Mouse (Mus musculus) MEL (cell line): ENCODE measurements around the gene Pgc. TPM values are rescaled to one million over a fixed set of nuclear protein-coding genes. Genes with fewer than 3 reads are reported as not detected.

Source experiments
- DNase-seq: peaks from one replicate; pipeline ENCODE4 v3.0.0; 2011; ENCODE audit warnings: low read depth, low spot score
- H3K27ac ChIP-seq: 2 replicates; pipeline ENCODE4 v1.5.1; 2012; ENCODE audit warnings: low read depth, mild to moderate bottlenecking, control low read depth, low read length, moderate library complexity; ENCODE audit not compliant: control insufficient read depth
- H3K27me3 ChIP-seq, 2 experiments: fragments of 150-350 bp in 1 of 2; sonication (generic) in 1 of 2; 2 replicates each; pipeline ENCODE4 v1.6.1; 2012; ENCODE audit warnings: low read length in 2 of 2, mild to moderate bottlenecking in 2 of 2, improper control_type of control experiment in 1 of 2, moderate library complexity in 1 of 2; ENCODE audit not compliant: insufficient read depth in 2 of 2, control insufficient read depth in 1 of 2
- H3K36me3 ChIP-seq, 2 experiments: 2 replicates each; pipeline ENCODE4 v1.6.1; 2012 to 2014; ENCODE audit warnings: low read length in 2 of 2, improper control_type of control experiment in 1 of 2, inconsistent platforms in 1 of 2, mild to moderate bottlenecking in 1 of 2; ENCODE audit not compliant: insufficient read depth in 2 of 2, control insufficient read depth in 1 of 2
- H3K4me1 ChIP-seq, 2 experiments: fragments of 150-350 bp in 1 of 2; sonication (generic) in 1 of 2; 2 replicates each; pipeline ENCODE4 v1.6.1; 2012; ENCODE audit warnings: low read length in 2 of 2, improper control_type of control experiment in 1 of 2, mild to moderate bottlenecking in 1 of 2; ENCODE audit not compliant: insufficient read depth in 2 of 2, control insufficient read depth in 1 of 2
- H3K4me3 ChIP-seq, 2 experiments: fragments of 150-350 bp in 1 of 2; sonication (generic) in 1 of 2; 2 replicates each; pipeline ENCODE4 v1.5.1; 2012; ENCODE audit warnings: low read depth in 2 of 2, low read length in 2 of 2, mild to moderate bottlenecking in 2 of 2, moderate library complexity in 2 of 2, control low read depth in 1 of 2, improper control_type of control experiment in 1 of 2; ENCODE audit not compliant: control insufficient read depth in 1 of 2, insufficient read depth in 1 of 2
- H3K79me2 ChIP-seq: 2 replicates; pipeline ENCODE4 v1.6.1; 2012; ENCODE audit warnings: mild to moderate bottlenecking, low read length, moderate library complexity; ENCODE audit not compliant: control insufficient read depth, poor library complexity, insufficient read depth
- H3K9ac ChIP-seq: 2 replicates; pipeline ENCODE4 v1.6.1; 2012; ENCODE audit warnings: low read depth, mild to moderate bottlenecking, control low read depth, low read length, moderate library complexity; ENCODE audit not compliant: control insufficient read depth, poor library complexity, severe bottlenecking
- H3K9me3 ChIP-seq: fragments of 150-350 bp; sonication (generic); replicated peaks from 2 replicates; pipeline ENCODE4 v1.6.1; 2012; ENCODE audit warnings: mild to moderate bottlenecking, low read length, improper control_type of control experiment, moderate library complexity; ENCODE audit not compliant: insufficient read depth
- BHLHE40 ChIP-seq: IDR thresholded peaks from 2 replicates; pipeline ENCODE4 v1.6.1; 2012; ENCODE audit warnings: low read depth, mild to moderate bottlenecking, inconsistent platforms, low read length, improper control_type of control experiment, borderline replicate concordance
- CHD1 ChIP-seq: IDR thresholded peaks from 2 replicates; pipeline ENCODE4 v1.6.1; 2012; ENCODE audit warnings: low read depth, mild to moderate bottlenecking, inconsistent platforms, low read length, improper control_type of control experiment
- CHD2 ChIP-seq: IDR thresholded peaks from 2 replicates; pipeline ENCODE4 v1.6.1; 2011; ENCODE audit warnings: low read length, improper control_type of control experiment
- CTCF ChIP-seq, 3 experiments: IDR thresholded peaks in 2 of 3; conservative IDR thresholded peaks in 1 of 3; 2 replicates each; pipeline ENCODE4 v1.5.1; 2011 to 2012; ENCODE audit warnings: low read length in 3 of 3, low read depth in 2 of 3, mild to moderate bottlenecking in 2 of 3, improper control_type of control experiment in 1 of 3, inconsistent platforms in 1 of 3, mixed read lengths in 1 of 3, moderate library complexity in 1 of 3; ENCODE audit not compliant: control insufficient read depth in 1 of 3, insufficient read depth in 1 of 3, poor library complexity in 1 of 3, severe bottlenecking in 1 of 3
- ELF1 ChIP-seq: IDR thresholded peaks from 2 replicates; pipeline ENCODE4 v1.6.1; 2014; ENCODE audit warnings: low read depth, mild to moderate bottlenecking, inconsistent platforms, low read length, improper control_type of control experiment, moderate library complexity
- EP300 ChIP-seq, 2 experiments: IDR thresholded peaks; 2 replicates each; pipeline ENCODE4 v1.6.1; 2011; ENCODE audit warnings: improper control_type of control experiment in 2 of 2, low read length in 2 of 2, low read depth in 1 of 2, mild to moderate bottlenecking in 1 of 2
- GABPA ChIP-seq: IDR thresholded peaks from 2 replicates; pipeline ENCODE4 v1.6.1; 2012; ENCODE audit warnings: low read depth, mild to moderate bottlenecking, inconsistent platforms, low read length, improper control_type of control experiment, moderate library complexity
- GATA1 ChIP-seq: IDR thresholded peaks from 2 replicates; pipeline ENCODE4 v1.6.1; 2011; ENCODE audit warnings: low read depth, low read length, improper control_type of control experiment
- JUND ChIP-seq: IDR thresholded peaks from 2 replicates; pipeline ENCODE4 v1.6.1; 2011; ENCODE audit warnings: low read depth, mild to moderate bottlenecking, improper control_type of control experiment, low read length
- KAT2A ChIP-seq: conservative IDR thresholded peaks from 2 replicates; pipeline ENCODE4 v1.6.1; 2012; ENCODE audit warnings: low read depth, low read length, improper control_type of control experiment, inconsistent platforms
- MAFK ChIP-seq: IDR thresholded peaks from 2 replicates; pipeline ENCODE4 v1.6.1; 2011; ENCODE audit warnings: low read depth, mild to moderate bottlenecking, low read length, improper control_type of control experiment, borderline replicate concordance
- MAX ChIP-seq: IDR thresholded peaks from 2 replicates; pipeline ENCODE4 v1.6.1; 2011; ENCODE audit warnings: low read length, improper control_type of control experiment
- MXI1 ChIP-seq: IDR thresholded peaks from 2 replicates; pipeline ENCODE4 v1.6.1; 2011; ENCODE audit warnings: mild to moderate bottlenecking, low read depth, low read length, improper control_type of control experiment
- MYB ChIP-seq: IDR thresholded peaks from 2 replicates; pipeline ENCODE4 v1.6.1; 2011; ENCODE audit warnings: mild to moderate bottlenecking, low read depth, low read length, improper control_type of control experiment
- MYC ChIP-seq: IDR thresholded peaks from 2 replicates; pipeline ENCODE4 v1.6.1; 2011; ENCODE audit warnings: low read depth, mild to moderate bottlenecking, low read length, improper control_type of control experiment, moderate library complexity
- NELFE ChIP-seq: IDR thresholded peaks from 2 replicates; pipeline ENCODE4 v1.6.1; 2011; ENCODE audit warnings: low read depth, low read length, improper control_type of control experiment
- NRF1 ChIP-seq: IDR thresholded peaks from 2 replicates; pipeline ENCODE4 v1.6.1; 2014; ENCODE audit warnings: low read depth, mild to moderate bottlenecking, inconsistent platforms, low read length, improper control_type of control experiment, moderate library complexity; ENCODE audit not compliant: poor library complexity, insufficient read depth, severe bottlenecking
- POLR2A ChIP-seq, 2 experiments: IDR thresholded peaks; 2 replicates each; pipeline ENCODE4 v1.6.1; 2011 to 2012; ENCODE audit warnings: low read length in 2 of 2, mild to moderate bottlenecking in 2 of 2, control low read depth in 1 of 2, improper control_type of control experiment in 1 of 2, low read depth in 1 of 2, moderate library complexity in 1 of 2; ENCODE audit not compliant: control insufficient read depth in 1 of 2, insufficient read depth in 1 of 2, poor library complexity in 1 of 2
- POLR2AphosphoS5 ChIP-seq: IDR thresholded peaks from 2 replicates; pipeline ENCODE4 v1.6.1; 2012; ENCODE audit warnings: low read depth, borderline replicate concordance, mild to moderate bottlenecking, inconsistent platforms, low read length, moderate library complexity, mixed read lengths
- RCOR1 ChIP-seq: IDR thresholded peaks from 2 replicates; pipeline ENCODE4 v1.6.1; 2012; ENCODE audit warnings: low read depth, mild to moderate bottlenecking, inconsistent platforms, low read length, improper control_type of control experiment
- SMC3 ChIP-seq: IDR thresholded peaks from 2 replicates; pipeline ENCODE4 v1.6.1; 2011; ENCODE audit warnings: low read depth, low read length, improper control_type of control experiment
- UBTF ChIP-seq: IDR thresholded peaks from 2 replicates; pipeline ENCODE4 v1.6.1; 2012; ENCODE audit warnings: low read depth, mild to moderate bottlenecking, inconsistent platforms, low read length, improper control_type of control experiment, moderate library complexity, borderline replicate concordance; ENCODE audit not compliant: insufficient read depth
- USF1 ChIP-seq: IDR thresholded peaks from 2 replicates; pipeline ENCODE4 v1.6.1; 2014; ENCODE audit warnings: low read depth, mild to moderate bottlenecking, inconsistent platforms, low read length, improper control_type of control experiment, moderate library complexity
- ZKSCAN1 ChIP-seq: IDR thresholded peaks from 2 replicates; pipeline ENCODE4 v1.6.1; 2012; ENCODE audit warnings: low read depth, mild to moderate bottlenecking, inconsistent platforms, low read length, improper control_type of control experiment, moderate library complexity
- ZNF384 ChIP-seq: IDR thresholded peaks from 2 replicates; pipeline ENCODE4 v1.6.1; 2012; ENCODE audit warnings: low read depth, mild to moderate bottlenecking, inconsistent platforms, low read length, improper control_type of control experiment
- polyA plus RNA-seq, 2 experiments: library from polyadenylated mRNA; stranded (reverse) in 1 of 2; unstranded in 1 of 2; fragments of >175 nt in 1 of 2; fragments of >200 nt in 1 of 2; gene quantifications; 2 replicates each; pipeline versions ENCODE4 v1.2.1 to v1.2.4; 2012; ENCODE audit warnings: low replicate concordance in 2 of 2, low read depth in 1 of 2; ENCODE audit not compliant: insufficient read length in 2 of 2, insufficient read depth in 1 of 2, missing spikeins in 1 of 2
- total RNA-seq: library from RNA; depleted of rRNA; stranded (reverse); fragments of 300-350 nt; gene quantifications from 2 replicates; pipeline ENCODE4 v1.2.3, GENCODE M21; 2012

The Pgc gene
- total and polyA plus RNA-seq, 3 experiments = not detected

- Histone ChIP-seq H3K4me1 (no peaks in the 10 kb centered on the region), H3K9ac (no peak overlapping the region), H3K4me3 (no peak overlapping the region), H3K9me3 (no peaks in the 10 kb centered on the region), H3K27ac (no peak overlapping the region), H3K79me2 (no peaks in the 10 kb centered on the region), H3K36me3 (no peaks in the 10 kb centered on the region), H3K27me3 (no peaks in the 10 kb centered on the region)
- no peak for DNase-seq
- TF ChIP-seq ZNF384 (no peak), POLR2AphosphoS5 (no peak), USF1 (no peak), NELFE (no peak), UBTF (no peak), MAX (no peak), CHD1 (no peak), BHLHE40 (no peak), CHD2 (no peak), GATA1 (no peak), MXI1 (no peak), NRF1 (no peak), POLR2A (IDR thresholded peaks at IDR 0.05; ENCODE audit: control insufficient read depth in 1 of 2, insufficient read depth in 1 of 2, low read depth in 1 of 2, low read length in 2 of 2, poor library complexity in 1 of 2) (no peak), ZKSCAN1 (no peak), GABPA (no peak), KAT2A (no peak), ELF1 (no peak), JUND (no peak), CTCF (IDR thresholded peaks at IDR 0.05 in 2 of 3, conservative IDR thresholded peaks at IDR 0.05 in 1 of 3; ENCODE audit: control insufficient read depth in 1 of 3, insufficient read depth in 1 of 3, low read depth in 2 of 3, low read length in 3 of 3, poor library complexity in 1 of 3, severe bottlenecking in 1 of 3) (no peak)
- TF ChIP-seq, all 39 proteins: peak for 0
Measured at GRCm38 (mm10) chr17:47702548-47703345, 23.9 kb upstream of the Pgc start.

- Histone ChIP-seq H3K9ac (no peak overlapping the region), H3K36me3 (no peaks in the 10 kb centered on the region), H3K9me3 (no peaks in the 10 kb centered on the region), H3K4me3 (no peak overlapping the region), H3K79me2 (no peaks in the 10 kb centered on the region), H3K4me1 (no peaks in the 10 kb centered on the region), H3K27ac (no peak overlapping the region), H3K27me3 (no peaks in the 10 kb centered on the region)
- TF ChIP-seq UBTF = no peak
- no peak for TF ChIP-seq BHLHE40
- no peak for TF ChIP-seq MAFK
- no peak for TF ChIP-seq KAT2A
- no peak for TF ChIP-seq GATA1
- no peak for TF ChIP-seq MXI1
- TF ChIP-seq SMC3 = no peak
- TF ChIP-seq GABPA = no peak
- no peak for TF ChIP-seq MYB
- no peak for TF ChIP-seq CHD1
- TF ChIP-seq RCOR1 = no peak
- TF ChIP-seq MYC = no peak
- no peak for TF ChIP-seq ELF1
- no peak for TF ChIP-seq EP300 (IDR thresholded peaks at IDR 0.05; ENCODE audit: low read depth in 1 of 2, low read length in 2 of 2)
- no peak for DNase-seq
Measured at GRCm38 (mm10) chr17:47703556-47703955, 23.1 kb upstream of the Pgc start.
